Mouse (Mus musculus): ENCODE results near the gene Sf3b2. TPM values are rescaled to one million over a fixed set of nuclear protein-coding genes. Genes with fewer than 3 reads are reported as not detected.

Sf3b2 gene
- 300 and 331 TPM in 2 replicates for polyA plus RNA-seq (2015; fragmentation: Nextera tagmentation; extraction: Ambion mirVana)

GRCm38 (mm10) chr19:5294972-5295735 lies at the start of gene Sf3b2:
Gene Sf3b2 (minus strand): TSS chr19:5295455.
- H3K9me3 ChIP-seq (replicated peaks) = no peaks in the 10 kb centered on the region
- H3K27me3 ChIP-seq (replicated peaks) = no peaks in the 10 kb centered on the region
- ATAC-seq (ENCODE audit: low FRiP score) = peak; percentile 94
- H3K4me2 ChIP-seq = peak within 1 kb of the TSS; percentile 82
- peaks cover 60% of the 10 kb centered on the region for H3K4me1 ChIP-seq
- H3K9ac ChIP-seq (replicated peaks) = peak within 1 kb of the TSS; percentile 76
- H3K4me3 ChIP-seq (replicated peaks) = peak within 1 kb of the TSS; percentile 65
- peaks cover 28% of the 10 kb centered on the region for H3K36me3 ChIP-seq
- under 1% methylated on average over 46 of the region's 46 CpGs for whole genome bisulfite sequencing
- peak within 1 kb of the TSS; percentile 94 for H3K27ac ChIP-seq (replicated peaks)

GRCm38 (mm10) chr19:5341360-5341759 lies 46.1 kb upstream of the Sf3b2 start:
- Histone ChIP-seq H3K4me1 (no peaks in the 10 kb centered on the region), H3K27ac (replicated peaks) (no peak overlapping the region), H3K4me2 (no peak overlapping the region), H3K27me3 (replicated peaks) (no peaks in the 10 kb centered on the region), H3K9me3 (replicated peaks) (no peaks in the 10 kb centered on the region), H3K4me3 (replicated peaks) (no peak overlapping the region), H3K9ac (replicated peaks) (no peak overlapping the region), H3K36me3 (no peaks in the 10 kb centered on the region)
- WGBS = 87% methylated on average over 7 of the region's 7 CpGs
- ATAC-seq (ENCODE audit: low FRiP score) = no peak

- Histone ChIP-seq H3K4me3 (replicated peaks) (no peak overlapping the region), H3K36me3 (no peaks in the 10 kb centered on the region), H3K9ac (replicated peaks) (no peak overlapping the region), H3K27me3 (replicated peaks) (no peaks in the 10 kb centered on the region), H3K9me3 (replicated peaks) (no peaks in the 10 kb centered on the region), H3K27ac (replicated peaks) (no peak overlapping the region), H3K4me2 (no peak overlapping the region), H3K4me1 (no peaks in the 10 kb centered on the region)
- WGBS = 23% methylated on average over 5 of the region's 5 CpGs
- no peak for ATAC-seq (ENCODE audit: low FRiP score)
These were observed 42.7 kb upstream of the Sf3b2 start for GRCm38 (mm10) chr19:5337975-5338374.

GRCm38 (mm10) chr19:5335441-5335840 lies 40.2 kb upstream of the Sf3b2 start, which contains the start of gene Catsper1:
Gene Catsper1 (plus strand): TSS chr19:5335741.
- H3K9ac ChIP-seq (replicated peaks) = no peak within 1 kb of the TSS
- H3K36me3 ChIP-seq = no peaks in the 10 kb centered on the region
- no peak for ATAC-seq (ENCODE audit: low FRiP score)
- H3K27ac ChIP-seq (replicated peaks) = no peak within 1 kb of the TSS
- WGBS = 88% methylated on average over 6 of the region's 6 CpGs
- H3K9me3 ChIP-seq (replicated peaks) = no peaks in the 10 kb centered on the region
- H3K4me2 ChIP-seq = no peak within 1 kb of the TSS
- H3K27me3 ChIP-seq (replicated peaks) = no peaks in the 10 kb centered on the region
- H3K4me3 ChIP-seq (replicated peaks) = no peak within 1 kb of the TSS
- H3K4me1 ChIP-seq = no peaks in the 10 kb centered on the region

GRCm38 (mm10) chr19:5334741-5335140 lies 39.5 kb upstream of the Sf3b2 start:
- Histone ChIP-seq H3K4me1 (no peaks in the 10 kb centered on the region), H3K36me3 (no peaks in the 10 kb centered on the region), H3K27ac (replicated peaks) (no peak overlapping the region), H3K4me2 (no peak overlapping the region), H3K9ac (replicated peaks) (no peak overlapping the region), H3K9me3 (replicated peaks) (no peaks in the 10 kb centered on the region), H3K4me3 (replicated peaks) (no peak overlapping the region), H3K27me3 (replicated peaks) (no peaks in the 10 kb centered on the region)
- WGBS = 75% methylated on average over 5 of the region's 5 CpGs
- no peak for ATAC-seq (ENCODE audit: low FRiP score)

- WGBS = 78% methylated on average over 19 of the region's 19 CpGs
- H3K36me3 ChIP-seq = no peaks in the 10 kb centered on the region
- H3K4me3 ChIP-seq (replicated peaks) = no peak overlapping the region
- no peak overlapping the region for H3K9ac ChIP-seq (replicated peaks)
- no peaks in the 10 kb centered on the region for H3K9me3 ChIP-seq (replicated peaks)
- H3K4me2 ChIP-seq = no peak overlapping the region
- no peaks in the 10 kb centered on the region for H3K27me3 ChIP-seq (replicated peaks)
- no peak overlapping the region for H3K27ac ChIP-seq (replicated peaks)
- H3K4me1 ChIP-seq = no peaks in the 10 kb centered on the region
- ATAC-seq (ENCODE audit: low FRiP score) = no peak
These were observed 32.7 kb upstream of the Sf3b2 start for GRCm38 (mm10) chr19:5327970-5328369.

- ATAC-seq (ENCODE audit: low FRiP score) = no peak
- Histone ChIP-seq H3K27me3 (replicated peaks) (no peaks in the 10 kb centered on the region), H3K9me3 (replicated peaks) (no peaks in the 10 kb centered on the region), H3K4me3 (replicated peaks) (no peak overlapping the region), H3K4me1 (no peaks in the 10 kb centered on the region), H3K9ac (replicated peaks) (no peak overlapping the region), H3K36me3 (no peaks in the 10 kb centered on the region), H3K27ac (replicated peaks) (no peak overlapping the region), H3K4me2 (no peak overlapping the region)
- 58% methylated on average over 17 of the region's 17 CpGs for WGBS
These were observed 28.5 kb upstream of the Sf3b2 start for GRCm38 (mm10) chr19:5323801-5324200.

GRCm38 (mm10) chr19:5313189-5313588 lies 17.9 kb upstream of the Sf3b2 start:
- H3K4me3 ChIP-seq (replicated peaks) = no peak overlapping the region
- no peak overlapping the region for H3K27ac ChIP-seq (replicated peaks)
- WGBS = 90% methylated on average over 8 of the region's 8 CpGs
- no peaks in the 10 kb centered on the region for H3K9me3 ChIP-seq (replicated peaks)
- no peak overlapping the region for H3K4me2 ChIP-seq
- H3K36me3 ChIP-seq = peaks cover 4% of the 10 kb centered on the region; the same call in 1 of the 2 replicates
- H3K27me3 ChIP-seq (replicated peaks) = no peaks in the 10 kb centered on the region
- ATAC-seq (ENCODE audit: low FRiP score) = no peak
- no peaks in the 10 kb centered on the region for H3K4me1 ChIP-seq
- H3K9ac ChIP-seq (replicated peaks) = no peak overlapping the region

- H3K4me1 ChIP-seq = no peaks in the 10 kb centered on the region
- WGBS = 83% methylated on average over 7 of the region's 7 CpGs
- no peak for ATAC-seq (ENCODE audit: low FRiP score)
These were observed 13.8 kb upstream of the Sf3b2 start for GRCm38 (mm10) chr19:5309025-5309424.

GRCm38 (mm10) chr19:5306968-5307734 lies 11.9 kb upstream of the Sf3b2 start:
- H3K4me1 ChIP-seq = no peaks in the 10 kb centered on the region
- no peak for ATAC-seq (ENCODE audit: low FRiP score)
- peaks cover 47% of the 10 kb centered on the region for H3K36me3 ChIP-seq
- peak overlapping the region; percentile 8; the same call in 1 of the 2 replicates for H3K4me3 ChIP-seq (replicated peaks)
- H3K9ac ChIP-seq (replicated peaks) = no peak overlapping the region
- no peaks in the 10 kb centered on the region for H3K27me3 ChIP-seq (replicated peaks)
- H3K4me2 ChIP-seq = peak overlapping the region; percentile 35
- no peak overlapping the region for H3K27ac ChIP-seq (replicated peaks)
- 43% methylated on average over 98 of the region's 98 CpGs for WGBS
- no peaks in the 10 kb centered on the region for H3K9me3 ChIP-seq (replicated peaks)

More at GRCm38 (mm10) chr19:5309025-5309424, 13.8 kb upstream of the Sf3b2 start:
- H3K4me2 ChIP-seq = no peak overlapping the region
- H3K4me3 ChIP-seq (replicated peaks) = no peak overlapping the region
- no peak overlapping the region for H3K9ac ChIP-seq (replicated peaks)
- H3K27me3 ChIP-seq (replicated peaks) = no peaks in the 10 kb centered on the region
- H3K36me3 ChIP-seq = peaks cover 41% of the 10 kb centered on the region
- H3K9me3 ChIP-seq (replicated peaks) = no peaks in the 10 kb centered on the region
- H3K27ac ChIP-seq (replicated peaks) = no peak overlapping the region

GRCm38 (mm10) chr19:5306279-5306678 lies 11.0 kb upstream of the Sf3b2 start:
- H3K27ac ChIP-seq (replicated peaks) = no peak overlapping the region
- no peaks in the 10 kb centered on the region for H3K9me3 ChIP-seq (replicated peaks)
- H3K4me2 ChIP-seq = no peak overlapping the region
- no peaks in the 10 kb centered on the region for H3K4me1 ChIP-seq
- H3K9ac ChIP-seq (replicated peaks) = no peak overlapping the region
- 84% methylated on average over 6 of the region's 6 CpGs for WGBS
- ATAC-seq (ENCODE audit: low FRiP score) = no peak
- no peaks in the 10 kb centered on the region for H3K27me3 ChIP-seq (replicated peaks)
- peaks cover 47% of the 10 kb centered on the region for H3K36me3 ChIP-seq
- H3K4me3 ChIP-seq (replicated peaks) = no peak overlapping the region

- H3K4me1 ChIP-seq = peaks cover 32% of the 10 kb centered on the region
- WGBS = 27% methylated on average over 4 of the region's 4 CpGs
- H3K4me2 ChIP-seq = no peak overlapping the region
- no peaks in the 10 kb centered on the region for H3K9me3 ChIP-seq (replicated peaks)
- ATAC-seq (ENCODE audit: low FRiP score) = no peak
- H3K36me3 ChIP-seq = peaks cover 36% of the 10 kb centered on the region
- H3K27ac ChIP-seq (replicated peaks) = no peak overlapping the region
- H3K4me3 ChIP-seq (replicated peaks) = no peak overlapping the region
- no peak overlapping the region for H3K9ac ChIP-seq (replicated peaks)
- H3K27me3 ChIP-seq (replicated peaks) = no peaks in the 10 kb centered on the region
These were observed 7.2 kb upstream of the Sf3b2 start for GRCm38 (mm10) chr19:5302455-5302854.

Measured in neural tube, embryonic 15.5 days (tissue).